Comparison of ENCODE assay signal across 9 mouse cellular contexts in the genomic region with DNA sequence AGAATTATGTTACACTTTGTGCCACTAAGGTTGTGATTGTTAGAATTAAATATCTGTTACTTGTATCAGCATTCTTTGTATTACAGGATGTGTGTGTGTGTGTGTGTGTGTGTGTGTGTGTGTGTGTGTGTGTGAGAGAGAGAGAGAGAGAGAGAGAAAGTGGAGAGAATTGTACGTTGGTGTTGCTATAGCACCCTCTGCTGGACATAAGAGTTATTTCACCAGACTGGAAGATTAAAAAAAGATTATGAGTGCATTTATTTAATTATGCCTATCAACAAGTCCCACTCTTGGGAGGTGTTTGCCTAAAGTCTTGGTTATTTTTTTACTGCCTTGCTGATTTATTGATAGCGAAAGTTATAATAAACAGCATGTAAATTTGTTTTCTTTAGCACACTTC.
DNase-seq lines count a peak whose midpoint lies in the region; ATAC-seq and TF ChIP-seq lines count a peak whose summit lies in the region.
"Had no signal": no experiment of that assay in that cellular context is flagged by ENCODE, and none has a peak within 500 bp of the region (broad histone marks: within the 10 kb centered on the region; RNA-seq: fewer than 3 reads in every experiment).

No protein-coding gene starts in this region.

- no peak for TF ChIP-seq POLR2A in heart, adult 2 months (IDR thresholded peaks at IDR 0.05; ENCODE audit: insufficient read depth, low read depth, low read length)

- TF ChIP-seq CTCF in heart, adult 2 months (IDR thresholded peaks at IDR 0.05): peak; percentile 66

- H3K9ac ChIP-seq in heart, adult 2 months (ENCODE audit: low read depth, low read length): no peak overlapping the region
- no peak overlapping the region for H3K9ac ChIP-seq in midbrain, embryonic 14.5 days (replicated peaks; ENCODE audit: low read length)
- H3K9ac ChIP-seq in midbrain, embryonic 13.5 days (replicated peaks): no peak overlapping the region
- H3K9ac ChIP-seq: neural tube, embryonic 13.5 days had no signal

- H3K4me1 ChIP-seq in heart, adult 2 months (ENCODE audit: control insufficient read depth, insufficient read depth, low read length): no peaks in the 10 kb centered on the region
- H3K4me1 ChIP-seq in midbrain, embryonic 14.5 days (ENCODE audit: control insufficient read depth, insufficient read depth, low read length): no peaks in the 10 kb centered on the region
- no peaks in the 10 kb centered on the region for H3K4me1 ChIP-seq in midbrain, embryonic 13.5 days (replicated peaks)
- H3K4me1 ChIP-seq: neural tube, embryonic 13.5 days had no signal

- TF ChIP-seq EP300 in heart, adult 2 months (IDR thresholded peaks at IDR 0.05; ENCODE audit: insufficient read depth, low read depth, low read length): no peak

- H3K27me3 ChIP-seq in heart, adult 2 months (ENCODE audit: control insufficient read depth, insufficient read depth, low read length): no peaks in the 10 kb centered on the region
- no peaks in the 10 kb centered on the region for H3K27me3 ChIP-seq in midbrain, embryonic 14.5 days (ENCODE audit: control insufficient read depth, insufficient read depth, low read length)
- H3K27me3 ChIP-seq in midbrain, embryonic 13.5 days: no peaks in the 10 kb centered on the region
- H3K27me3 ChIP-seq: neural tube, embryonic 13.5 days had no signal

- no peaks in the 10 kb centered on the region for H3K9me3 ChIP-seq in midbrain, embryonic 14.5 days (ENCODE audit: control insufficient read depth, low read length)
- H3K9me3 ChIP-seq in midbrain, embryonic 13.5 days: no peaks in the 10 kb centered on the region
- H3K9me3 ChIP-seq: neural tube, embryonic 13.5 days had no signal

- H3K4me3 ChIP-seq in heart, adult 2 months: no peak overlapping the region
- no peak overlapping the region for H3K4me3 ChIP-seq in midbrain, embryonic 14.5 days (replicated peaks; ENCODE audit: low read depth, low read length)
- H3K4me3 ChIP-seq in midbrain, embryonic 13.5 days (replicated peaks): no peak overlapping the region
- H3K4me3 ChIP-seq: neural tube, embryonic 13.5 days had no signal

- no peak overlapping the region for H3K4me2 ChIP-seq in midbrain, embryonic 14.5 days (ENCODE audit: low read length)
- H3K4me2 ChIP-seq in midbrain, embryonic 13.5 days (replicated peaks): no peak overlapping the region
- H3K4me2 ChIP-seq: neural tube, embryonic 13.5 days had no signal

- DNase-seq in heart, adult 2 months: no peak
- no peak for DNase-seq in heart, adult 9 months (ENCODE audit: low spot score in 2 of 2)
- peak; percentile 53 for DNase-seq in midbrain, embryonic 14.5 days
- peak; percentile 4 for DNase-seq in embryo, embryonic 9.5 days (ENCODE audit: extremely low spot score)
- no peak for DNase-seq in urinary bladder, postnatal 4 days (ENCODE audit: low spot score in 2 of 2)
- DNase-seq in gastrocnemius, postnatal 36 days: no peak

- no peaks in the 10 kb centered on the region for H3K79me2 ChIP-seq in heart, adult 2 months (replicated peaks; ENCODE audit: control insufficient read depth, insufficient read depth, low read length)

- intact Hi-C loops in heart, adult 2 months (cut with DNase I): no loop called here
- intact Hi-C loops in gastrocnemius, postnatal 36 days (cut with DNase I): no loop called here

- no peaks in the 10 kb centered on the region for H3K36me3 ChIP-seq in heart, adult 2 months (ENCODE audit: control insufficient read depth, insufficient read depth, low read length)
- no peaks in the 10 kb centered on the region for H3K36me3 ChIP-seq in midbrain, embryonic 14.5 days (ENCODE audit: control insufficient read depth, insufficient read depth, low read length)
- H3K36me3 ChIP-seq in midbrain, embryonic 13.5 days: no peaks in the 10 kb centered on the region
- H3K36me3 ChIP-seq: neural tube, embryonic 13.5 days had no signal

- no peak overlapping the region for H3K27ac ChIP-seq in heart, adult 2 months
- no peak overlapping the region for H3K27ac ChIP-seq in midbrain, embryonic 14.5 days (replicated peaks; ENCODE audit: low read depth, low read length)
- H3K27ac ChIP-seq in midbrain, embryonic 13.5 days: no peak overlapping the region
- H3K27ac ChIP-seq: neural tube, embryonic 13.5 days had no signal

- no peak for ATAC-seq in midbrain, embryonic 14.5 days (ENCODE audit: low FRiP score, low TSS enrichment)
- no peak for ATAC-seq in midbrain, embryonic 13.5 days
- no peak for ATAC-seq in frontal cortex, adult (ENCODE audit: low TSS enrichment)

- 22% methylated on average over 2 of the region's 2 CpGs for WGBS in heart, adult 2 months
- 18% methylated on average over 2 of the region's 2 CpGs for WGBS in midbrain, embryonic 14.5 days
- WGBS in midbrain, embryonic 13.5 days: 21% methylated on average over 2 of the region's 2 CpGs

Comparison
In these comparisons a context has a peak if more than half of its experiments do, and no peak if none do; other contexts are left out.
1. DNase-seq: peak in midbrain, embryonic 14.5 days (single experiment) and embryo, embryonic 9.5 days (single experiment); none in heart, adult 2 months (0 of 2), heart, adult 9 months (0 of 2), urinary bladder, postnatal 4 days (0 of 2) and gastrocnemius, postnatal 36 days (0 of 2).